Mouse (Mus musculus) C2C12 (cell line): ENCODE data around the gene Cabcoco1.

ENCODE experiments used
- CTCF ChIP-seq: IDR thresholded peaks from one replicate; pipeline ENCODE4 v1.5.1; 2011; ENCODE audit not compliant: control insufficient read depth, insufficient read depth, insufficient read length
- FOSL1 ChIP-seq: IDR thresholded peaks from one replicate; pipeline ENCODE4 v1.8.0; 2011; ENCODE audit warnings: mild to moderate bottlenecking, low read length; ENCODE audit not compliant: poor library complexity, insufficient read depth, severe bottlenecking
- MYOD1 ChIP-seq: IDR thresholded peaks from one replicate; pipeline ENCODE4 v1.6.1; 2011; ENCODE audit warnings: low read depth; ENCODE audit not compliant: control insufficient read depth, insufficient read length
- MYOG ChIP-seq: IDR thresholded peaks from one replicate; pipeline ENCODE4 v1.6.1; 2011; ENCODE audit not compliant: control insufficient read depth, insufficient read length; ENCODE audit errors: extremely low read depth
- USF1 ChIP-seq: IDR thresholded peaks from one replicate; pipeline ENCODE4 v1.6.1; 2011; ENCODE audit warnings: low read depth, mild to moderate bottlenecking, control low read depth, moderate library complexity

DNA sequence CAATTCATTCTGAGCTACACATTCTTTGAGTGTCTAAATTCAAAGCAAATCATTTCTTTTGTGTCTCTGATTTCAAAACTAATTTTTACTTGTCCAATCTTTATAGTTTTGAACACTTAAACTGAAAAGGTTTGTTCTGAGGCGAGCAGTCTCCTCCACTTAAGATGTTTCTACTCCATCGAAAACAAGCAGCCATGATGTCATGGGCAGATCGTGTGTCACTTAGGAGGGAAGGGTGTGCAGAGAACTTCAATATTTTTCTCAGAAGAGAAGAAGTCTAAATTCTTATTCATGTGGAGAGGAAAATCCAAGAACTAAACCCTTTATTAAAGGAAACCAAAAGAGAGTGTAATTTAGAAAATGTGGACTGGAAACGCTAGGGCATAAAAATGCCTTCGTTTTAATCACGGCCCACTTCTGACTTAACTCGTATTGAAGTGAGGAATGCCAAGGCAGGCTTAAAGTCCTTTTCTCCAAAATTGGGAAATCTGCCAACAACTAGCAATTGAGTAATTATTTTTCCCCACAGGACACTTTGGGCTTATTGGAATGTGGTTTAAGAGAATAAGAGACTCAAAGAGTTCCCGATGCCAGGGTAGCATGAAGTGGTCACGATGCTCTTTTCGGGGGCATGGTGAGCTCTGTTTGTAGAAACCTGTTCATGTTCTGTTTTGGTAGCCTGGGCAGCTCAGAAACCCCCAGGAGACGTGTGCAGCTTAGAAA, 48.0 kb upstream of the Cabcoco1 start:
- TF ChIP-seq CTCF (no peak), FOSL1 (no peak), USF1 (no peak), MYOG (no peak), MYOD1 (no peak)
